Mouse (Mus musculus): ENCODE measurements around the gene Myo5a. TPM values are rescaled to one million over a fixed set of nuclear protein-coding genes. Genes with fewer than 3 reads are reported as not detected.
A peak's percentile ranks its signal among the peaks of the same experiment; 100 is the strongest.

Gene Myo5a
- polyA plus RNA-seq, 2 experiments, result 20.0 to 28.0 TPM

GRCm38 (mm10) chr9:75049100-75049499, 21.7 kb upstream of the Myo5a start:
- peaks cover 19% of the 10 kb centered on the region for H3K36me3 ChIP-seq (ENCODE audit: control insufficient read depth, insufficient read depth, low read length)
- no peaks in the 10 kb centered on the region for H3K4me1 ChIP-seq (ENCODE audit: control insufficient read depth, insufficient read depth, low read length)

GRCm38 (mm10) chr9:75050003-75050402, 20.8 kb upstream of the Myo5a start:
- peak; percentile 81 for DNase-seq (ENCODE audit: low spot score)
- Histone ChIP-seq H3K4me1 (ENCODE audit: control insufficient read depth, insufficient read depth, low read length) (no peaks in the 10 kb centered on the region), H3K27me3 (ENCODE audit: control insufficient read depth, insufficient read depth, low read length) (no peaks in the 10 kb centered on the region), H3K36me3 (ENCODE audit: control insufficient read depth, insufficient read depth, low read length) (peaks cover 19% of the 10 kb centered on the region), H3K4me2 (replicated peaks; ENCODE audit: low read depth, low read length, severe bottlenecking) (no peak overlapping the region), H3K9me3 (ENCODE audit: control insufficient read depth, low read length) (no peaks in the 10 kb centered on the region), H3K4me3 (replicated peaks; ENCODE audit: low read length) (no peak overlapping the region), H3K27ac (replicated peaks; ENCODE audit: low read depth, low read length) (no peak overlapping the region), H3K9ac (ENCODE audit: low read depth, low read length, severe bottlenecking) (no peak overlapping the region)
- no peak for ATAC-seq (ENCODE audit: low FRiP score, low read depth)
- WGBS, result 33% methylated on average over 3 of the region's 3 CpGs
- no peak for TF ChIP-seq POLR2A (IDR thresholded peaks at IDR 0.05; ENCODE audit: borderline replicate concordance, extremely low read depth, insufficient read depth, insufficient read length)

More at GRCm38 (mm10) chr9:75049100-75049499, 21.7 kb upstream of the Myo5a start:
- H3K27ac ChIP-seq (replicated peaks; ENCODE audit: low read depth, low read length), result no peak overlapping the region
- 85% methylated on average over 3 of the region's 3 CpGs for WGBS
- TF ChIP-seq POLR2A (IDR thresholded peaks at IDR 0.05; ENCODE audit: borderline replicate concordance, extremely low read depth, insufficient read depth, insufficient read length), result no peak
- no peak overlapping the region for H3K9ac ChIP-seq (ENCODE audit: low read depth, low read length, severe bottlenecking)
- H3K4me2 ChIP-seq (replicated peaks; ENCODE audit: low read depth, low read length, severe bottlenecking), result no peak overlapping the region
- H3K9me3 ChIP-seq (ENCODE audit: control insufficient read depth, low read length), result no peaks in the 10 kb centered on the region
- ATAC-seq (ENCODE audit: low FRiP score, low read depth) (no peak), DNase-seq (ENCODE audit: low spot score) (no peak)
- no peak overlapping the region for H3K4me3 ChIP-seq (replicated peaks; ENCODE audit: low read length)
- no peaks in the 10 kb centered on the region for H3K27me3 ChIP-seq (ENCODE audit: control insufficient read depth, insufficient read depth, low read length)

- H3K4me3 ChIP-seq (replicated peaks; ENCODE audit: low read length), result no peak overlapping the region
- H3K4me1 ChIP-seq (ENCODE audit: control insufficient read depth, insufficient read depth, low read length), result no peaks in the 10 kb centered on the region
- 89% methylated on average over 4 of the region's 4 CpGs for WGBS
Observed at GRCm38 (mm10) chr9:75051841-75052240, 19.0 kb upstream of the Myo5a start.

DNA sequence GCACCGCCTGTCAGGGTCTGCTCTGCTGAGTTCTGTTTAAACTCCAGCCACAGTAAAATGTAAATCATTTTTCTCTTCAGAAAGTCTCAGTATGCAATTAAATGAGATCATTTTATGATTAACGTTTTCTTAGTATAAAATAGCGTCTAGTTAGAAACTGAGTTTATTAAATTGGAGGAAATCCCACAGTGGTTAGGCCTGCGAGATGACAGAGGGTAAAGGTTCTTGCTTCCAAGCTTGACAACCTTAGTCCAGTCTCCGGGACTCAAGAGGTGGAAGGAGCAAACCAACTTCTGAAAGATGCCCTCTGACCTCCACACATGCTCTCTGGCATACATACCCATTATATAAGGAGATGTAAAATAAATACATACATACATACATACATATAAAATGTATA, 15.8 kb upstream of the Myo5a start:
- Histone ChIP-seq H3K9ac (ENCODE audit: low read depth, low read length, severe bottlenecking) (no peak overlapping the region), H3K4me2 (replicated peaks; ENCODE audit: low read depth, low read length, severe bottlenecking) (no peak overlapping the region), H3K4me3 (replicated peaks; ENCODE audit: low read length) (no peak overlapping the region), H3K27ac (replicated peaks; ENCODE audit: low read depth, low read length) (no peak overlapping the region), H3K27me3 (ENCODE audit: control insufficient read depth, insufficient read depth, low read length) (no peaks in the 10 kb centered on the region), H3K9me3 (ENCODE audit: control insufficient read depth, low read length) (no peaks in the 10 kb centered on the region), H3K36me3 (ENCODE audit: control insufficient read depth, insufficient read depth, low read length) (peaks cover 34% of the 10 kb centered on the region), H3K4me1 (ENCODE audit: control insufficient read depth, insufficient read depth, low read length) (no peaks in the 10 kb centered on the region)
- no peak for TF ChIP-seq POLR2A (IDR thresholded peaks at IDR 0.05; ENCODE audit: borderline replicate concordance, extremely low read depth, insufficient read depth, insufficient read length)
- WGBS, result 79% methylated on average over 5 of the region's 5 CpGs
- no peak for DNase-seq (ENCODE audit: low spot score)
- no peak for ATAC-seq (ENCODE audit: low FRiP score, low read depth)

More at GRCm38 (mm10) chr9:75051841-75052240, 19.0 kb upstream of the Myo5a start:
- no peaks in the 10 kb centered on the region for H3K9me3 ChIP-seq (ENCODE audit: control insufficient read depth, low read length)
- no peak overlapping the region for H3K4me2 ChIP-seq (replicated peaks; ENCODE audit: low read depth, low read length, severe bottlenecking)
- no peak for ATAC-seq (ENCODE audit: low FRiP score, low read depth)
- H3K27me3 ChIP-seq (ENCODE audit: control insufficient read depth, insufficient read depth, low read length), result no peaks in the 10 kb centered on the region
- DNase-seq (ENCODE audit: low spot score), result no peak
- H3K9ac ChIP-seq (ENCODE audit: low read depth, low read length, severe bottlenecking), result no peak overlapping the region
- no peak overlapping the region for H3K27ac ChIP-seq (replicated peaks; ENCODE audit: low read depth, low read length)
- H3K36me3 ChIP-seq (ENCODE audit: control insufficient read depth, insufficient read depth, low read length), result peaks cover 18% of the 10 kb centered on the region
- TF ChIP-seq POLR2A (IDR thresholded peaks at IDR 0.05; ENCODE audit: borderline replicate concordance, extremely low read depth, insufficient read depth, insufficient read length), result no peak

DNA sequence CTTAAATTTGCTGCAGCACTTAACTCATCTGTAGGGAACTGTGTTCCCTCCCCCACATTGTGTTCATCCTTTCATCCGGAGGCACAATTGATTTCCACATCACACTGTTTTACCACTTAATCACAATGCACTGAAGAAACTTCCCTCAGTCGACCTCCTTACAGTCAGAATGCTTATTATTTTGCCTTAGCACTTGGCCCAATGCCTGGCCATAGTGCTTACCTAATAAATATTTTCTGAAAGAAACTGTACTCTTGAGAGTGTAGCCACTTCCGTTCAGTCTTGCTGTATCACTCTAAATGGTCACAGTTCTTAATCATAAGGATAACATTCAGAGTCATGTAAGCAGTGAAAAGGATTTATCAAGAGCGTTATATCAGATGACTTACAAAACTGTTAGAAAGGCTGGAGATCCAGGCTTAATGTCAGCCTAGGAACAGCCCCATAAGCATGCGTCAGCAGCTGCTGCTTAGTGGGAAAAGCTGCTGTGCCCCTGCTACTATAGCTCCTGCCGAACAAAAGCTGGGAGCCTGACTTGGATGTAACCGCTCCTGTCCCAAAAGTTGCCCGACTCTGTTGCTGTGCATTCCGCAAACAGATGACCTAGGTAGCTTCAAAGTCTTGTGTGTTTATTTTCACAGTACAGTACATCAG, 6.0 kb upstream of the Myo5a start:
- Histone ChIP-seq H3K4me3 (replicated peaks; ENCODE audit: low read length) (no peak overlapping the region), H3K27me3 (ENCODE audit: control insufficient read depth, insufficient read depth, low read length) (no peaks in the 10 kb centered on the region), H3K9ac (ENCODE audit: low read depth, low read length, severe bottlenecking) (no peak overlapping the region), H3K36me3 (ENCODE audit: control insufficient read depth, insufficient read depth, low read length) (no peaks in the 10 kb centered on the region; the same call in 1 of the 2 replicates), H3K9me3 (ENCODE audit: control insufficient read depth, low read length) (no peaks in the 10 kb centered on the region), H3K4me1 (ENCODE audit: control insufficient read depth, insufficient read depth, low read length) (0 out of 2 replicates have a peak, but pooled peaks cover 8% of the 10 kb centered on the region), H3K27ac (replicated peaks; ENCODE audit: low read depth, low read length) (peak overlapping the region; percentile 15; the same call in 1 of the 2 replicates), H3K4me2 (replicated peaks; ENCODE audit: low read depth, low read length, severe bottlenecking) (no peak overlapping the region)
- no peak for TF ChIP-seq POLR2A (IDR thresholded peaks at IDR 0.05; ENCODE audit: borderline replicate concordance, extremely low read depth, insufficient read depth, insufficient read length)
- WGBS, result 60% methylated on average over 9 of the region's 9 CpGs
- ATAC-seq (ENCODE audit: low FRiP score, low read depth) (peak; percentile 76), DNase-seq (ENCODE audit: low spot score) (peak; percentile 81)
